Mouse (Mus musculus): ENCODE data around the gene Uspl1.
A peak's percentile ranks its signal among the peaks of the same experiment; 100 is the strongest.
"Not testable (repeated sequence)": the region's sequence is repeated elsewhere in the genome, so short reads cannot be mapped to it uniquely, and the experiment has no call there.

Uspl1 gene

DNA sequence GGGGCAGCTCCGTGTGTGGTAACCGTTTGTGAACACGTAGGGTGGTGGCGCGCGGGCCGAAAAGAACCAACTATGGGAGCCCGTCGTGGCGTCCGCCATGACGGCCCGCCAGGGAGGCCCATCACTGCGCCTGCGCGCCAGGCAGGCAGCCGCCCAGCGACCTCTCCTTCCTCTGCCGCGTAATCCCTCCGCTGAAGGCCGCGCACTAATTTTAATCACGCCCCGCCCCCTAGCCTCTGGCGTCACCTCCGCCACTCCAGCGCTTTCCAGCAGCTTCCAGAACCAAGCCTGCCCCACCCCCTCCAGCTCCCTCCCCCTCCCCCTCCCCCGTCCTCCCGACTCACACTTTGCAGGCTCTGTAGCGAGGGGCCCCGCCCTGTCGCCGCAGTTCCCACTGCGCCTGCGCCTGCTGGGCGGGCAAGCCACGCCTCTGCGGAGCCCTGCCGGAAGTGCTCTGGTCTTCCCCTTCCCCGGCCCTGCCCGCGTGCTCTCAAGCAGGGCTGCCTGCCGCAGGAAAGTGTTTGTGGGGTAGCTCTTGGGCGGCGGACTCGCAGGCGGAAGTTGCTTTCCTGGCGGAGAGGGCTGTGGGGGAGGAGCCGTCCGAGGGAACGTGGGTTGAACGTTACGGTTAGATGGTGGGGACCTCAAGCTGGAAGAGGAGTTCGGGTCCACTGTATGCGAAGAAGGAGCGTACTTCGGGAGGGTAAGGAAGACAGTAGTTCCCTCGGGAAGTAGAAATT lies at the start of gene Uspl1, which contains the start of gene Hmgb1:
Gene Uspl1, plus strand, starts transcription at position 247 of the 740 bp plus-strand sequence.
Gene Hmgb1, minus strand, starts transcription at position 386 of the 740 bp plus-strand sequence.
- DNase-seq (ENCODE audit: low spot score in 2 of 2), result peak; percentile 99

DNA sequence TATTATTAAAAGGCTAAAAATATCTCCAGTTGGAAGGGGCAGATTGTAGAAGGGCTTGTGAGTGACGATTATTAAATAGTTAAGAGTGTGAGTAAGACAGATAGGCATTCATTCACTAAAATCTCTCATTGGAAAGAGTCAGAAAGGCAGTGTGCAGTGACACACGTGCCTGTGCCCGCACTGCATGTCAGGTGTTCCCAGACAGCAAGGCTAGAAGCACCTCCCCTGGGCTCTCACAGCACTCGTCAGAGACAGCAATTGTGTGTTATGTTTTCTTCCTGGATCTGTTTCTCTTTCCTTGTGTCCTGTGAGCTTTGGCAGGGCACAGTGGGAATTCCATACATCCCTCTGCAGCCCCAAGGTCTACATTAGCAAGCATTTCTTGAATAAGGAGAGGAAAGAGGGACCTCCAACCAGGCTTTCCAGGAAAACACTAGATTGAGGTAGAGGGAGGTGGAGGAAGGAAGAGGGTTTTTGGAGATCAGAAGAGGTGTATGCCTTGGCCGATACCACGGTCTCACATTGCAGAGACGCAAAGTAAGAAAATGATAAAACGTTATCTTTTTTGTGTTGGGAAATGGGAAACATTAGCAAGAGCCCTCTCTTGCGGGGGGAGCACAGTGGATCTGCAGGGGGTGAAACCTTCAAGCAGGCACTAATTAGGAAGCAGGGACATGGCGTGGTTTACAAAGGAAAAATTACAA lies 49.2 kb upstream of the Uspl1 start:
- no peak for DNase-seq (ENCODE audit: low spot score in 2 of 2)

DNA sequence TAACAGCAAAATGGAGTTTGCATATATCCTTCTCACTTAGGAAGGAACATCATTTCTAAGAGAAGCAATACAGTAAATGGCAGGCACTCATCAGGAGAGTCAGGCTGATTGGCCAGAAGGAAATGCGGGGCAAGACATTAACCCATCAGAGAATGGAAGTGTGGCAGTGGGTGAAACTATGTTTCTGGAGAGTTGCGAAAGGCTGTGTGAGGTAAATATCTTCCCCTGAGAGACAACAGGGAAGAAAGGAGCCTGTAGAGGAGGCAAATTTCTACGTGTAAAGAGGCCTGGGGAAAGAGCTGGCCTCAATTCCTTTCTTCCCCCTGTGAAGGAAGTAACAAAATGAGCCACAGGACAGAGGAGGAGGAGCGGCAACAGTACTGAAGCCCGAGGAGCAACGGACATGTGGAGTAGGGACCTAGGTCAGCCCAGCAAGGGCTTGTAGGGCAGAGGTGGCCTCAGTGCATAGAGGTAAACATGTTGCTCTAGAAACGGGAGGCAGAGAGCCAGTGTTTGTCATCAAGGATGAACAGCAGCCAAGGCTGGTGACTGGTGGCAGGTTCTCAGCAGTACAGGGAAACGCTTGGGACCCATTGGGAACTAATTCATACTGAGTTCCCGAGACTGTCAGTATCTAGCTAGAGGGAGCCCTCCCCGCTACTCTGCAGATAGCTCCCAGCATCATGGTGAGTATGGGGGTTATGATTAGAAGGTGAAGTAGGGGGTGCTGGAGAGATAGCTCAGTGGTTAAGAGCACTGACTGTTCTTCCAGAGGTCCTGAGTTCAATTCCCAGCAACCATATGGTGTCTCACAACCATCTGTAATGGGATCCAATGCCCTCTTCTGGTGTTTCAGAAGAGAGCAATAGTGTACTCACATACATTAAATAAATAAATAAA lies 48.4 kb upstream of the Uspl1 start:
- no peak for DNase-seq (ENCODE audit: low spot score in 2 of 2)

DNA sequence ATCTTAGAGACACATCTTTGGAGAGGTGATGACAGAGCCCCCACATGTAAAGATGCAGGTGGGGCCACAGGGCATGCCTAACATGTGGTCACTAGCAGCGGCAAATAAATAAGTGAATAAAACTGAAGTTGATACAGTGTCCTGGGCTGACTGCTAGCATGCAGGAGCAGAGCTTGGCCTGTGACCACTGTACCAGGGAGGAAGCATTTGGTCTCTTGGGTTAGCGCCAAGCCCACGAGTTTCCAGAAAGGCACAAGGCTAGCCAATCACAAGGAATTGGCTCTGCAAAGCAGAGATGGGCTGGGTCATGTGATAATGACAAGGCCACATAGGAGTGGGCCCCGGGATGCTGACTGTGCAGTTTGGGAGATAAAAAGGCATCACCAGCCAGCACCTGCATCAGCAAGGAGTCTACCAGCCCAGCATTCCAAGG lies 47.2 kb upstream of the Uspl1 start:
- DNase-seq (ENCODE audit: low spot score in 2 of 2), result no peak

DNA sequence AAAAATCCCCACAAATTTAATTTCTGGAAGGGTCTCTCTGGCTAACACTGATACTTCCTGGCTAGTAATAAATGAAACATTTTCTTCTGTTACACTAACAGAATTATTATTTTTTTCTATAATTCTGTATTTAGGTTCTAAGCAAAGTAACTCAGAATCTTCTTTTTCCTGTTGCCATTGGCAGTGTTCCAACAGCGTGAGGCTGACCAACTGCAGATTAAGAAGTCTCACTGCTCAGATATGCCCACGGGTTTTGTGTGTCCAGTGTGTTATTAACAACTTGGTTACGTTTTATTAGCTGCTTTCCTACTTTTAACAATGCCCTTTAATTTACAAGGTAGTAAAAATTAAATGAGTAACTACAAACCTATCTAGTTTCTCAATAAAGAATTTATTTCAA lies 46.7 kb upstream of the Uspl1 start:
- DNase-seq (ENCODE audit: low spot score in 2 of 2), result no peak

DNA sequence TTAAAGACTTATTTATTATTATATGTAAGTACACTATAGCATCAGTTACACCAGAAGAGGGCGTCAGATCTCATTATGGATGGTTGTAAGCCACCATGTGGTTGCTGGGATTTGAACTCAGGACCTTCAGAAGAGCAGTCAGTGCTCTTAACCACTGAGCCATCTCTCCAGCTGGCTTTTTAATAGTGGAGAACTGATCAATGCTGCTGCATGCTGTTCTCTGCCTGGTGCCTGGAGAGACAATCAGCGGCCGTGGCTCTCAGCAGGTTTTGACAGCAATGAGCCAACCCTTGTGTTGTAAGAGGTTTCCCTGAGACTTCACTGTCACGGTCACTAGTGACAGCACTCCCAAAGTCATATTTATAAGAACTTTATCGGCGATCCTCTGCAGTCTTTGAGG lies 46.1 kb upstream of the Uspl1 start:
- not testable (repeated sequence) for DNase-seq (ENCODE audit: low spot score in 2 of 2)

DNA sequence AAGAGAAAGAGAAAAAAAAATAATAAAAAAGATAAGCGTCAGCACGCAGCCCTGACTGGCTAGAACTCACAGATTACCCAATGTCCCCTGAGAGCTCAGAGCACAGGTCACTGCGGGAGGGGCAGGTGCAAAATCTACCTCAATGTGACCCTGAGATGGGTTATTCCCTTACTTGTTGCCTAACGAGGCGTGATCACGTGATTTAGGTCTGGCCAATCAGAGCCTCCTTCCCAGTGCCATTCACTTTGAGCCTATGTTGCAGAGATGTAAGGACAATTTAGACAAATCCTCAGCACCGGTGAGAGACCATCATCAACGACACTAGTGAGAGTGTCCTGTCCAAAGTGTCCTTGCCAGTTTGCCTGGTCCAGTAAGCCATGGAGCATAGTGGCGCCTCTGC lies 43.8 kb upstream of the Uspl1 start:
- DNase-seq (ENCODE audit: low spot score in 2 of 2), result no peak

DNA sequence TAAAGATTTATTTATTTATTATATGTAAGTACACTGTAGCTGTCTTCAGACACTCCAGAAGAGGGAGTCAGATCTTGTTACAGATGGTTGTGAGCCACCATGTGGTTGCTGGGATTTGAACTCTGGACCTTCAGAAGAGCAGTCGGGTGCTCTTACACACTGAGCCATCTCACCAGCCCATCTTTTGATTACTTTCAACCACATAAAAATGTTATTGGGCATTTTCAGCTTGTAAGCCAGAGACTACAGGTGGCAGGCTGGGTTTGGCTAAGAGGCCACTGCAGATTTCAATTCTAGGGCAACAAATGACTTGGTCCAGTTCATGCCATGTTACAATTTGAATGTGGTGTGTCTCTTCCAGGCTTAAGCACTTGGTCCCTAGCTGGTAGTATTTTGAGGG lies 43.0 kb upstream of the Uspl1 start:
- not testable (repeated sequence) for DNase-seq (ENCODE audit: low spot score in 2 of 2)

DNA sequence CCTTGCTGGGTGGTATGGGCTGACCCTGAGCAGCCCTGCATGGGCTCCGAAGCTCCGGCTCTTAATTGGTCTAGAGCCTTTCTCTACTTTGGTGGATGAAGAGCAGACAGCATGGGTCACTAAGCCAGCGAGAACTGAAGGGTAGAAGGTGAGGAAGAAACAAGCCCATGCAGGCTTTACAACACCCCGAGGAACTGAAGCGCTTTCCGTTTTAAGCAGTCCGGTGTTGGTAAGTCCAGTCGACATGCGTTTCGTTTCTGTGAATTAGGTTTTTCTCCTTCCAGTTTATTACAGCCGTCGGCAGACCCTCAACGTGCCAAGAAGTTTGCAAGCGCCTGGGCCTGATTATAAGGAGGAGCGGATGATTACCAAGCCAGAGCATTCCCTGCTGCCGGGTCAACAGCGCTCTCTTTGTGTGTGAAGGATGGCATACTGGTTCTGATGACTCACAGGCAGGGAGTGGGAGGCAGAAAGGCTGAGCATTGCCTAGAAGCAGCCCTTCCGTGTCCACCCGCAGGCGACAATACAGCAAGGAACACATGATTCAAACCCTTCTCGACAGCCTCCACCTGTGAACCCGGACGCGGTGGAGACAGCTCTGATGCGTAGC lies 40.3 kb upstream of the Uspl1 start:
- DNase-seq (ENCODE audit: low spot score in 2 of 2), result peak; percentile 27 to 44

DNA sequence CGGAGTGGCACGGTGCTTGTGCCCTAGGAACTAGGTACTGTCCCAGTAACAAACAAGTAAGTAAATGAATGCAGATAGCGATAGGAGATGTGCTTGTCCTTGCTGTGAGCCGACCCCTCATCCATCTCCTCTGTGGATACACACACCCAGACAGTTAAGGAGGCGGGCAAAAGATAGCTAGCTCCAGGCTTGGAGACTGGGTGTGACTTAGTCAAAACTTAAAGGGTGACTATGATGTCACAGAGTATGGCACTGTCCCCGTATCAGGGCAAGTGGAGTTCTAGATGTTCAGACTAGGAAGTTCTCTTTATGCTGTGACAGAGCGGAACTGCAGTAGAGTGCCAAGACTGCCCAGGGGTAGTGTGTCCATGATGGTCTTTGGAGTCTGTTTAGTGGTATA lies 37.5 kb upstream of the Uspl1 start:
- DNase-seq (ENCODE audit: low spot score in 2 of 2), result no peak

DNA sequence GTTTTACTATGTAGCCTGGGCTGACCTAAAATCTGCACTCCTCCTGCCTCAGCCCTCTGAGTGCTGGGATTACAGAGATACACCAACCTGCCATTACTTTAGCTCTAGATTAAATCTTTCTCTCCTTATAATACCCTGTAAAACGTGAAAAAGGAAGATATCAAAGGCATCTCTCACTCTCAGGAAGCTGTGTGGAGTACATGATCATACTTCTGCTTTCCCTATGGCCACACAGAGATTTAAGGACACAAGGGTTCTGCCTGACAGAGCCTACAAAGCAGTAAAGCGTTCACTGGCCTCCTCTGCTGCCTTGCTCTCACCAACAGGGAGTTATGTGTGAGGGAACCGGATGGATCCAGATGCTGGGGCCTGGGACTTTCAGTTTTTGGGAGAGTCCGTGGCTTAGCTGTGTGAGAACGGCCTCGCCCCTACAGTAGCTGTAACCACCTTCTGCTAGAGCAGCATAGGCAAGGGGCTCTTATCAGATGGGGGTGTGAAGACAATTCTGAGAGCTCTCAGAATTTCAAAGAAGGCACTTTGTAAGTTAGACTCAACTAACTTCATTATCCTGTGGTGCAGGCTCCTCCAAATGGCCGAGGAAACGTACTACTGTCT lies 36.7 kb upstream of the Uspl1 start:
- no peak for DNase-seq (ENCODE audit: low spot score in 2 of 2)

DNA sequence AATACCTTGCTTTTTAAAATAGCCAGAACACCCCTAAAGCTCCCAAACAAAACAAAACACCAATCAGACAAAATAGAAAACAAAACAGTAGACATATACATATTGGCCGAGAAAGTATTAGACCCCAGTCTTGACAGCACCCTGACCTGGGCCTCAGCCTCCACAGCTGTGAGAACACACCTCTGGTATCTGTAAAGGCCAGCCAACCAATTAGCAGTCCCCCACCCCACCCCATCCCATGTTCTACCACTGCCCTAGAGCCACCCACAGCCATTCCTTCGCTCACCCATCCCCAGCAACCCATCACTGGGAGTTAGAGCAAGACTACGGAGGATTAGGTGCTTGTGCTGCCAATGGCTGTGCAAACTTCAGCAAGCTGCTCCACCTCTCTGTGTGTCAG lies 33.3 kb upstream of the Uspl1 start:
- no peak for DNase-seq (ENCODE audit: low spot score in 2 of 2)

DNA sequence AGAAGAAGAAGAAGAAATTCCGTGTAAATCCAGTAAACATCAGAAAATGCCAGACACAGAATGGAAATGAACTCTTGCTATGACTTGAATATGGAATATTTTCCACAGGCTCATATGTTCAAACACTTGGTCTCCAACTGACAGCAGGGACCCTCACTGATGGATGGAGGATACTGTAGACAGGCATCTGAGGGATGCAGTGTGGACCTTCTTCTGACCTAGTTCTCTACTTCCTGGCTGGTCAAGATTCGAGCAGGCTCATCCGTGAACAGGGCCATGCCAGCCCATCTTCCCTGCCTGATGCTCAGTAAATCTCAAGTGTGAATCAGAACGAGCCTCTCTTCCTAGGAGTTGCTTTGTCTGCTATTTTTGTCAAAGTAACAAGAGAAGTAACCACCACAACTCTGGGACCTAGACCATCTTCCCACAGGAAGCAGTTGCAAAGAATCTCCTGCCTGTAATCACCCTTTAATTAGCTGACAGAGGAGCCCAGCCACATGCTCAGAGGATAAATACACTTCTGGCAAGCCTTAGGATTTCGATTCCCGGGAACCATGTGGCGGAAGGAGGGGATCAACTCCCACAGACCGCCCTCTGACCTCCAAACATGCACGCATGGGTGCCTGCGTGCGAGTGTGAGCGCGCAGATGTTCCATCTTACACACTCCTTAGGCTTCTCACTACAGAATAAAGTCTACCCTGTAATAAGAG lies 31.9 kb upstream of the Uspl1 start:
- no peak for DNase-seq (ENCODE audit: low spot score in 2 of 2)

DNA sequence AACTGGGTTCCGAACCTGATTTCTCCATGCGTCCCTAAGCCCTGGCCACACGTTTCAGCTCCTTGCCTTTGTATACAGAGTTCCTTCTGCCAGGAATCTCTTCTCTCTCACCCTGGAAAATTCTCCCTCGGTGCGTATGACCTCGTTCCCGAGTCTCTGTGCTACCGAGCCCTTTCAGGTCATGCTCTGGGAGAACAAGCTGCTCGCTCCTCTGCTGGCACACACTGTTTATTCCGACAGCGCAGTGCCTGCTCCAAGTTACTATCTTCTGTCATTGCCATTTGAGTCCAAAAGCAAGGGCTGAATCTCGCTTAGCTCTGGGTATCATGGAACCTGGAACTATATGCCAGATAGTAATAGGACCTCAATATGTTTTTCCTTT lies 31.4 kb upstream of the Uspl1 start:
- no peak for DNase-seq (ENCODE audit: low spot score in 2 of 2)

DNA sequence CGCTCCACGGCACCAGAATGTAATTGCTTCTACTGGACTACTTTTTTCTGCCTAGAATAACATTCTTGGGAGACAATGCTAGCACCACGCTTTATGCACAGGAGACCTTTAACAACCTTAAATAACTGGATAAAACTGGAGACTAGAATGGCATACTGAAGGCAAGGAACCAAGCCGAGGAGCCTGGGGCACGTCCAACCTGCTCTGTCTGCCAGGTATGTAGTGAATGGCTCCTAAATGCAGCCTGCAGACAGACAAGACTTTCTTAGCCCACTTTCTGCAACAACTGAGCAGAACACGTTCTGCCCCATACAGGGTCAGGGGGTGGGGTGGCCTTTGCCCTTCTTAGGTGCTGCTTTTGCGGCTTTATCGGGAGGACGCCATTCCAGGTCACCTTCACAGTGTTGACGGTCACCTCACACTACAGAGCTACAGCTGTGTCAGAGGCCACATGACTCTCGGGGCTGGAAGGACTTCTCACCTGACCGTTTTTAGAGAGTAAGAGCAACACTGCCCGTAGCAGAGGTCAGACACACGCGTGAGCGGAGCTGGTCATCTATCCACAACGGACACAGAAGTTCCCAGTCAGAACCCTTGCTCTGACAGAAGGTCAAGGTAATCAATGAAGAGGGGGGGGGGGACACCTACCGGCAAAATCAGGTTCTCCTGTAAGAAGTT lies 27.1 kb upstream of the Uspl1 start:
- DNase-seq (ENCODE audit: low spot score in 2 of 2), result no peak

DNA sequence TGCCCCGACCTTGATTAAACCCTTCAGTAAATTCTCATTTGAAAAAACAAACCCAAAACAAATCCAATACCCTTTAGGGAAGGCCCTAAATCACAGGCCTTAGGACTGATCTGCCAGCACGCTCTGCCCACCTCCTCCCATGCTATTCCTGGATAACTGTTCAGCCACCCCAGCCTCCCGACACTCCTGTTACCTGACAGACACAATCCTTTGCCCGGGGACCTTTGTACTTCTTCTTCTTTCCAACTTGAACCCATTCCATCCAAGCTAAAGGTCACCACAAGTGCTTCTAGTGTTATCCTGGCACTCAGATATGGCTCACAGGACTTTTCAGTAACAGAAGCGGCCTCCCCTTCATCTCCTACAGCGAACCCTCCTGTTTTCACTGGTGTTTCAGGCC lies 25.1 kb upstream of the Uspl1 start:
- DNase-seq (ENCODE audit: low spot score in 2 of 2), result no peak

DNA sequence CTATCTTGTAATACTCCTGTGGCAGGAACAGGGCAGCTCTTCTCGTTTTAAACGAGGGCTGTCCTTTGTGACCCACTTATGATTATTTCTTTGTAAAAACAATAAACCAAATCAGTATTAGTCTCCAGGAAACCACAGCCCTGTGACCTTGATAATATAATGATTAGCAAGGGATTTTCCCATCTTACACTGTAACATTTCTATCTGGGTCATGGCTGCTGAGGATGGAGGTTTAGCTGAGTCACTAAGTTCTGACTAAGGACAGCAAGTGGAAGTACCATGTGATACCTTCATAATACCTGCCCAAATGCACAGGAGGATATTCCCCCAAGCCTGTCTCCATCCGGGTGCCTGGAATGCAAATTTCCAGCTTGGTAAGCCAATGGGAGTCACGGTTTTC lies 23.7 kb upstream of the Uspl1 start:
- DNase-seq (ENCODE audit: low spot score in 2 of 2), result no peak

DNA sequence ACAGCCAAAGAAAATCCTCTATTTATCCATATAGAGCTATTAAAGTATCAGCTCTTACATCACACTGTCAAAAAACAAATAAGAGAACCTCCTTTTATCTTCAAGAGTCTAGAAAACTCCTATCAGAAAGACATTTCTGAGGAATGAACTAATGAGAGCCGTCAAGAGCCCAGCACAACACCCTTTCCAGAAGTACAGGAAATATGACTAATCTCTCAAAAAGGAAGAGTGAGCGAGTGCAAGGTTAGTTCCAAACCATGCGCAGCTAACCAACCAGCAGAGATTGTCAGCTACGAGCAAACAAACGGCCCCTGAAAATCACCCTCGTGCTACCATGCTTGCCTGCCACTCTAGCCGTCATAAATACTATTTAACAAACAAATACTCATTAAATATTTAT lies 21.3 kb upstream of the Uspl1 start:
- no peak for DNase-seq (ENCODE audit: low spot score in 2 of 2)

DNA sequence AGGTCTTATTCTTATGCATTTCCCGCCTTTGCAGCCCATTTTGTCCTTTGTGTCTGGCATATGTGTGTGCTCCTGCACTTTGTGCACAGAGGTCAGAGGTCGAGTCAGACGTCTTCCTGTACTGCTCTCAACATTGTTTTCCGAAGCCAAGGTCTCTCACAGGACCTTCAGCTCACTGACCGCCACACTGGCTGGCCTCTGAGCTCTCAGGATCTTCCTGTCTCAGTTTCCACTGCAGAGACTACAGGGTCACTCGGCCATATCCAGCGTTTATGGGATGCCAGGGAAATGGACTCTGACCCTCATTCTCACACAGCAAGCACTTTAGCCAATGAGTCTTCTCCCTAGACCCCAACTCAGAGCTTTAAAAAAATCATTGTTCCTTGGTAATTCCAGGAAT lies 19.3 kb upstream of the Uspl1 start:
- DNase-seq (ENCODE audit: low spot score in 2 of 2), result no peak

DNA sequence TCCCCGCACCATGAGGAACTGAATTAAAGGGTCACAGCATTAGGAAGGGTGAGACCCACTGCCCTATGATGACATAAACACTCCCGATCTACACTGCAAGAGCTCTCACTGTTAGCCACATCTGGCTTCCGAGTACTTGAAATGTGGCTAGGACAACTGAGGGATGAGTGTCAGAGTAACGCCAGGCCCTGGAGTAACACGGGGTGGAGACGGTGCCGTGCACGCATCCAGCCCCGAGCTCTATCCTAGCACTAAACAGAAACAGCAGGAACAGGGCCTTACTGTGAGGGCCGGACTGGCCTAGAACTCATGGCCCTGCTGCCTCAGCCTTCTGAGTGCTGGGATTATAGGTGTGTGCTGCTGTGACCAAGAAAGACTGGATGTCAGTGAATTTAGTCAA lies 18.1 kb upstream of the Uspl1 start:
- DNase-seq (ENCODE audit: low spot score in 2 of 2), result no peak
